ENCODE assay signal across 12 mouse cellular contexts in the genomic region with DNA sequence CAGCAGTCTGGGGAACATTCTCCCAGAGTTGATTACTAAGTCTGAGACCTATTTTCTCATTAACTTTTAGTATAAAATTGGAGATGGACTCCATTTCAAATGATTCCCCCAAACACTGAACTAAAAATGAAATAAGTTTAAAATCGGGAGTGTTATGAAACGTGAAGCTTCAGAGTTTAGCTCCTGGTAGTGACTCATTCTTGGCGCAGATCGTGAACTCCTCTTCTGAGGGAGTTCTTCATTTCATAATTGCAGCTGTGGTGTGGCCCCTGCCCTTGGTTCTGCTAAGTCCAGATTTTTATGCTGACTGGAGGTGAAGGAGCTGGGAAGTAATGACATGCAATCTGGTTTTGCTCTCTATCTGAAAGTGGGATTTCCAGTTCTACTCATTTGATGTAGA.
DNase-seq lines count a peak whose midpoint lies in the region; TF ChIP-seq lines count a peak whose summit lies in the region.
"Had no signal": no experiment of that assay in that cellular context is flagged by ENCODE, and none has a peak within 500 bp of the region (broad histone marks: within the 10 kb centered on the region; RNA-seq: fewer than 3 reads in every experiment).

No protein-coding gene starts in this region.

- no peak overlapping the region for H3K4me3 ChIP-seq in heart, embryonic 10.5 days
- no peak overlapping the region for H3K4me3 ChIP-seq in kidney, adult 2 months (ENCODE audit: insufficient read depth, low read depth, low read length)
- H3K4me3 ChIP-seq: heart, embryonic 15.5 days; limb, embryonic 12.5 days had no signal

- intact Hi-C loops in left cerebral cortex, postnatal 14 days (cut with DNase I) = no loop called here

- H3K36me3 ChIP-seq in heart, embryonic 10.5 days = no peaks in the 10 kb centered on the region
- no peaks in the 10 kb centered on the region for H3K36me3 ChIP-seq in kidney, adult 2 months (ENCODE audit: control insufficient read depth, insufficient read depth, low read length)
- H3K36me3 ChIP-seq: heart, embryonic 15.5 days; limb, embryonic 12.5 days had no signal

- no peak for TF ChIP-seq POLR2A in kidney, adult 2 months (IDR thresholded peaks at IDR 0.05; ENCODE audit: low read depth, low read length)

- no peak for TF ChIP-seq CTCF in kidney, adult 2 months (conservative IDR thresholded peaks at IDR 0.05; ENCODE audit: insufficient read depth, insufficient read length, low read depth, low read length)

- no peaks in the 10 kb centered on the region for H3K4me1 ChIP-seq in heart, embryonic 10.5 days
- no peaks in the 10 kb centered on the region for H3K4me1 ChIP-seq in kidney, adult 2 months (ENCODE audit: control insufficient read depth, insufficient read depth, low read length)
- H3K4me1 ChIP-seq: heart, embryonic 15.5 days; limb, embryonic 12.5 days had no signal

- DNase-seq in heart, adult 18-20 months = peak; percentile 44 to 68
- no peak for DNase-seq in heart, embryonic 10.5 days (ENCODE audit: low spot score)
- DNase-seq in Muller cell, postnatal 12 days (ENCODE audit: inconsistent ontology term) = peak; percentile 5
- DNase-seq in adrenal gland, postnatal 25 days = peak; percentile 11
- DNase-seq in left cerebral cortex, postnatal 14 days (ENCODE audit: low spot score in 2 of 2) = peak; percentile 20 to 31
- DNase-seq in kidney, adult 2 months = no peak
- no peak for DNase-seq in urinary bladder, adult 2 months (ENCODE audit: low spot score)
- no peak for DNase-seq in embryo, embryonic 9.5 days (ENCODE audit: extremely low spot score)
- DNase-seq: kidney, postnatal 14 days; thymus, postnatal 25 days had no signal

- no peaks in the 10 kb centered on the region for H3K9me3 ChIP-seq in heart, embryonic 10.5 days
- H3K9me3 ChIP-seq: heart, embryonic 15.5 days; limb, embryonic 12.5 days had no signal

- H3K27me3 ChIP-seq in heart, embryonic 10.5 days (ENCODE audit: insufficient read depth, poor library complexity, severe bottlenecking) = no peaks in the 10 kb centered on the region
- H3K27me3 ChIP-seq in kidney, adult 2 months (replicated peaks; ENCODE audit: control insufficient read depth, insufficient read depth, low read length) = no peaks in the 10 kb centered on the region
- H3K27me3 ChIP-seq: heart, embryonic 15.5 days; limb, embryonic 12.5 days had no signal

- 88% methylated on average over 4 of the region's 4 CpGs for WGBS in heart, embryonic 10.5 days
- WGBS in kidney, adult 2 months = 89% methylated on average over 4 of the region's 4 CpGs

- H3K27ac ChIP-seq in heart, embryonic 10.5 days = no peak overlapping the region
- H3K27ac ChIP-seq in kidney, adult 2 months (ENCODE audit: insufficient read depth, low read depth, low read length) = no peak overlapping the region
- H3K27ac ChIP-seq: heart, embryonic 15.5 days; limb, embryonic 12.5 days had no signal

Comparison
In these comparisons a context has a peak if more than half of its experiments do, and no peak if none do; other contexts are left out.
1. DNase-seq: peak in heart, adult 18-20 months (2 of 2), Muller cell, postnatal 12 days (single experiment), adrenal gland, postnatal 25 days (single experiment) and left cerebral cortex, postnatal 14 days (2 of 2); none in heart, embryonic 10.5 days (single experiment), kidney, adult 2 months (single experiment), urinary bladder, adult 2 months (single experiment) and embryo, embryonic 9.5 days (single experiment).